Mouse (Mus musculus): ENCODE results near the gene Tmem88. TPM values are rescaled to one million over a fixed set of nuclear protein-coding genes. Genes with fewer than 3 reads are reported as not detected.

Tmem88 gene
- polyA plus RNA-seq, 1 experiment from 2014 or later = 39.1 TPM

- peaks cover 32% of the 10 kb centered on the region for H3K36me3 ChIP-seq (ENCODE audit: insufficient read depth)
- peak overlapping the region; percentile 98 for H3K27ac ChIP-seq (ENCODE audit: low read depth)
- DNase-seq = peak; percentile 76
- 0 out of 2 replicates have a peak, but pooled peaks have one; percentile 1 for ATAC-seq (ENCODE audit: insufficient read depth)
- peaks cover 29% of the 10 kb centered on the region for H3K4me1 ChIP-seq (ENCODE audit: insufficient read depth)
- peak overlapping the region; percentile 97 for H3K4me2 ChIP-seq
- H3K9me3 ChIP-seq (ENCODE audit: low read depth, low read length) = no peaks in the 10 kb centered on the region
- 0 out of 2 replicates have a peak, but pooled peaks have one; percentile 3 for TF ChIP-seq CTCF (IDR thresholded peaks at IDR 0.05; ENCODE audit: low read depth)
- WGBS = under 1% methylated on average over 39 of the region's 39 CpGs
- H3K4me3 ChIP-seq (ENCODE audit: low read depth, low read length) = peak overlapping the region; percentile 73
- no peaks in the 10 kb centered on the region for H3K27me3 ChIP-seq (ENCODE audit: insufficient read depth, low read length)
- peak overlapping the region; percentile 68 for H3K9ac ChIP-seq
Measured at GRCm38 (mm10) chr11:69411538-69412203, 13.6 kb upstream of the Tmem88 start.

- no peak for TF ChIP-seq CTCF (IDR thresholded peaks at IDR 0.05; ENCODE audit: low read depth)
- peak overlapping the region; percentile 98 for H3K27ac ChIP-seq (ENCODE audit: low read depth)
- H3K27me3 ChIP-seq (ENCODE audit: insufficient read depth, low read length) = no peaks in the 10 kb centered on the region
- peak overlapping the region; percentile 97 for H3K4me2 ChIP-seq
- DNase-seq (peak; percentile 100), ATAC-seq (ENCODE audit: insufficient read depth) (peak; percentile 39)
- H3K9me3 ChIP-seq (ENCODE audit: low read depth, low read length) = no peaks in the 10 kb centered on the region
- H3K9ac ChIP-seq = peak overlapping the region; percentile 68
- under 1% methylated on average over 26 of the region's 26 CpGs for WGBS
- peaks cover 38% of the 10 kb centered on the region for H3K36me3 ChIP-seq (ENCODE audit: insufficient read depth)
- H3K4me1 ChIP-seq (ENCODE audit: insufficient read depth) = peaks cover 28% of the 10 kb centered on the region
- peak overlapping the region; percentile 73 for H3K4me3 ChIP-seq (ENCODE audit: low read depth, low read length)
Measured at GRCm38 (mm10) chr11:69411073-69411535, 13.1 kb upstream of the Tmem88 start.

- Histone ChIP-seq H3K4me2 (peak overlapping the region; percentile 97), H3K4me3 (ENCODE audit: low read depth, low read length) (peak overlapping the region; percentile 73), H3K9me3 (ENCODE audit: low read depth, low read length) (no peaks in the 10 kb centered on the region), H3K9ac (peak overlapping the region; percentile 68), H3K27ac (ENCODE audit: low read depth) (peak overlapping the region; percentile 98), H3K27me3 (ENCODE audit: insufficient read depth, low read length) (no peaks in the 10 kb centered on the region), H3K36me3 (ENCODE audit: insufficient read depth) (peaks cover 44% of the 10 kb centered on the region), H3K4me1 (ENCODE audit: insufficient read depth) (peaks cover 28% of the 10 kb centered on the region)
- ATAC-seq (ENCODE audit: insufficient read depth) (0 out of 2 replicates have a peak, but pooled peaks have one; percentile 1), DNase-seq (peak; percentile 71)
- no peak for TF ChIP-seq CTCF (IDR thresholded peaks at IDR 0.05; ENCODE audit: low read depth)
- under 1% methylated on average over 41 of the region's 41 CpGs for WGBS
Measured at GRCm38 (mm10) chr11:69410310-69411072, 12.5 kb upstream of the Tmem88 start.

GRCm38 (mm10) chr11:69410045-69410309, 11.9 kb upstream of the Tmem88 start:
- no peaks in the 10 kb centered on the region for H3K27me3 ChIP-seq (ENCODE audit: insufficient read depth, low read length)
- H3K27ac ChIP-seq (ENCODE audit: low read depth) = peak overlapping the region; percentile 98
- no peak for TF ChIP-seq CTCF (IDR thresholded peaks at IDR 0.05; ENCODE audit: low read depth)
- no peak for DNase-seq
- H3K4me2 ChIP-seq = peak overlapping the region; percentile 97
- no peak for ATAC-seq (ENCODE audit: insufficient read depth)
- H3K4me1 ChIP-seq (ENCODE audit: insufficient read depth) = peaks cover 28% of the 10 kb centered on the region
- WGBS = under 1% methylated on average over 18 of the region's 18 CpGs
- H3K36me3 ChIP-seq (ENCODE audit: insufficient read depth) = peaks cover 49% of the 10 kb centered on the region
- H3K9me3 ChIP-seq (ENCODE audit: low read depth, low read length) = no peaks in the 10 kb centered on the region
- H3K9ac ChIP-seq = peak overlapping the region; percentile 68
- H3K4me3 ChIP-seq (ENCODE audit: low read depth, low read length) = peak overlapping the region; percentile 73

GRCm38 (mm10) chr11:69409378-69410044, 11.5 kb upstream of the Tmem88 start:
- TF ChIP-seq CTCF (IDR thresholded peaks at IDR 0.05; ENCODE audit: low read depth) = no peak
- H3K27me3 ChIP-seq (ENCODE audit: insufficient read depth, low read length) = no peaks in the 10 kb centered on the region
- H3K27ac ChIP-seq (ENCODE audit: low read depth) = peak overlapping the region; percentile 98
- H3K36me3 ChIP-seq (ENCODE audit: insufficient read depth) = peaks cover 54% of the 10 kb centered on the region
- under 1% methylated on average over 42 of the region's 46 CpGs for WGBS
- H3K9me3 ChIP-seq (ENCODE audit: low read depth, low read length) = no peaks in the 10 kb centered on the region
- H3K4me2 ChIP-seq = peak overlapping the region; percentile 97
- ATAC-seq (ENCODE audit: insufficient read depth) (peak; percentile 55), DNase-seq (peak; percentile 93)
- peak overlapping the region; percentile 68 for H3K9ac ChIP-seq
- peaks cover 24% of the 10 kb centered on the region for H3K4me1 ChIP-seq (ENCODE audit: insufficient read depth)
- H3K4me3 ChIP-seq (ENCODE audit: low read depth, low read length) = peak overlapping the region; percentile 73

DNA sequence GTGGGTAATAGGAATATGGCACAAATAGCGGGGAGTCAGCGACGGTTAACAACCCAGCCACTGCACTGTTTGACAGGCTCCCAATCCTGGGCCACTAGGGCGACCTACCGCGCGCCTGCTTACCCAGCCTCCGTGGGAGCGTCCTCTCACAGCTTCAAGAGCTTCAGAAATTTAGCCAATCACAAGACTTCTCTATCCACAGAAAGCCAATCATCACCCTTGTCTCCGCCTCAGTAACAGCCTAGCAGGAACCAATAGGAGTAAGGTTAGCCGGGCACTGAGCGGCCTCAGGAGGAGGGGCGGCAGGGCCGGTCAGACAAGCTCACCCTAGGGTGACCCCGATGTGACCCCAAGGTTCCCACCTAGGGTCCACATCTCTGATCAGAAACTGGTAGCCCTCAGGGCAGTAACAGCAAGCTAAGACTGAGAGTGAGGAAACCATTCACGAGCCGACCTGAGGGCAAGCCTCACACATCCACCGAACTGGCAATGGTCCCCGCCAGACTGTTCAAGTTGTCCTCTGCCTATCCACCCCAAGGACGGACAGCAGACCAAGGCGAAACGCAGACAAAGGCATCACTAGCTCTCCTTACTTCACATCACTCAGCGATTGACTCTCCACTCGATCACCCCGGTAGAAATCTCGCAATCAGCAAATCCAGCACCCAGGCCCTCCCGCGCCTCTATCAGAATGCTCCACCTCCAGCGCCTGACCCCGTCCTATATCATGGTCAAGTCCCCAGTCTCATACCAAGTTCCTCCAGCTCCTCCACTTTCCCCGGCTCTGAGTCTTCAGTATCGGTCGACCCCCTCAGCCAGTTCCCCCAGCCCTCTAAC, 10.7 kb upstream of the Tmem88 start:
- Histone ChIP-seq H3K36me3 (ENCODE audit: insufficient read depth) (peaks cover 61% of the 10 kb centered on the region), H3K4me2 (peak overlapping the region; percentile 97), H3K4me1 (ENCODE audit: insufficient read depth) (peaks cover 22% of the 10 kb centered on the region), H3K9ac (peak overlapping the region; percentile 68), H3K27me3 (ENCODE audit: insufficient read depth, low read length) (no peaks in the 10 kb centered on the region), H3K27ac (ENCODE audit: low read depth) (peak overlapping the region; percentile 98), H3K9me3 (ENCODE audit: low read depth, low read length) (no peaks in the 10 kb centered on the region), H3K4me3 (ENCODE audit: low read depth, low read length) (peak overlapping the region; percentile 73)
- under 1% methylated on average over 33 of the region's 33 CpGs for WGBS
- DNase-seq = peak; percentile 94
- no peak for TF ChIP-seq CTCF (IDR thresholded peaks at IDR 0.05; ENCODE audit: low read depth)
- peak; percentile 73 for ATAC-seq (ENCODE audit: insufficient read depth)
